Mouse (Mus musculus): ENCODE measurements around the gene Rasl12. TPM values are rescaled to one million over a fixed set of nuclear protein-coding genes. Genes with fewer than 3 reads are reported as not detected.

The Rasl12 gene
- polyA plus RNA-seq, 1 experiment: 1.0 TPM

DNA sequence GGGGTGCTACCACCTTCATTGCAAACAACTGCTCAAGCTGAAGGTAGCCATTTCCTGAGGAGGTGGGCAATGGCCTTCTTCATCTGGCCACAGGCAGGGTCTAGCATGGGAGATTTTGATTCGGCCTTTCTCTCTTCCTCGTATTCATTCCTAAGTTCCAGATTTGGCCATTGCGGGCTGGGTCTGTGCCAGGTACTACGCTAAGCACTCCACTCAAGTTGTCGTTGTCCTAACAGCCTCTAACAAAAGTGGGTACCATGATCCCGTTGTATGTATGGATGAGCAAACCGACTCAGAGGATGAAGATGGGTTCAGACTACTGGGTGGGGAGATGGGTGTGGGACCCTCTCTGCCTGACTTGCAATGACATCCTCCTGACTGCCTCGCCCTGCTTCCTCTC, 12.1 kb downstream of the Rasl12 start:
- Histone ChIP-seq H3K27ac (ENCODE audit: insufficient read depth, low read length) (no peak overlapping the region), H3K4me1 (ENCODE audit: control insufficient read depth, insufficient read depth, low read length) (no peaks in the 10 kb centered on the region; the same call in 1 of the 2 replicates), H3K4me3 (ENCODE audit: insufficient read depth, low read length) (no peak overlapping the region)
- TF ChIP-seq CTCF (IDR thresholded peaks at IDR 0.05; ENCODE audit: borderline replicate concordance, insufficient read depth, low read length) (no peak), POLR2A (IDR thresholded peaks at IDR 0.05; ENCODE audit: low read depth, low read length) (no peak)

DNA sequence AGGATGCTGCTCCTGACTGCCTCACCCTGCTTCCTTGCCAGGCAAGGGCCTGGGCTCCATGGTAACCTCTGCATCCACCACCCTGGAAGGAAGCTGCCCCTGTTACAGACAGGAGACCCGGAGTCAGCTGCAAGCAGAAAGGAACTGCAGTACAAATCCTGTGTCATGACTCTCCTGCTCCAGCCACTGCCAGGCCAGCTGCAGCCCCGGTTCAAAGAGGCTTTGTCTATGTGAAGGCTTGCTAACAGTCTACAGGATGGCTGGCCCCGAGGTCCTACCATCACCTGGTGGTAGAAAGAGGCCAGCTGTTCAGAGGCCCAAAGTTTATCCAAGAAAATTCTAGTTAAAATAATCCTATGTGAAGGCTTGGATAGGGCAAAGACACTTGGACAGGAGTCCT, 13.0 kb downstream of the Rasl12 start:
- Histone ChIP-seq H3K27ac (ENCODE audit: insufficient read depth, low read length) (no peak overlapping the region), H3K4me3 (ENCODE audit: insufficient read depth, low read length) (no peak overlapping the region), H3K4me1 (ENCODE audit: control insufficient read depth, insufficient read depth, low read length) (no peaks in the 10 kb centered on the region; the same call in 1 of the 2 replicates)
- no peak for TF ChIP-seq CTCF (IDR thresholded peaks at IDR 0.05; ENCODE audit: borderline replicate concordance, insufficient read depth, low read length)
- TF ChIP-seq POLR2A (IDR thresholded peaks at IDR 0.05; ENCODE audit: low read depth, low read length): no peak

DNA sequence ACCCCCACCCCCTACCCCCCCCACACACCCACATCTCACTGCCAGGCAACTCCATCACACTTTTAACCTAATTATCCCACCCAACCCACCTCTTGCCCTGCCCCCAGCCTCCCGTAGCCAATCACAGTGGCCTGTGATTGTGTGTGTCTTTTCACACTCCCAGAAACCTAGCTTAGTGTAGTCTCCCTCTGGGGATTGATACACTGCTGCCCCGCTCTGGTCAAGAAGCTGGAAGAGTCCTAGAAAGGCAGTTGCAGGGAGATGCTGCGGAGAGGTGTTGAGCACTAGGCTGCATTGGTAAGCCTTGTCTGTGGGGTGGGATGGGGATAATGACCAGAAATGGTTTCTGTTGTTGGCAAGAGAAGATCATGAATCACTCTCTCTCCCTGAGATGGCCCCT, 19.4 kb downstream of the Rasl12 start:
- TF ChIP-seq POLR2A (IDR thresholded peaks at IDR 0.05; ENCODE audit: low read depth, low read length) (no peak), CTCF (IDR thresholded peaks at IDR 0.05; ENCODE audit: borderline replicate concordance, insufficient read depth, low read length) (no peak)
- H3K27ac ChIP-seq (ENCODE audit: insufficient read depth, low read length): no peak overlapping the region
- H3K4me1 ChIP-seq (ENCODE audit: control insufficient read depth, insufficient read depth, low read length): no peaks in the 10 kb centered on the region
- H3K4me3 ChIP-seq (ENCODE audit: insufficient read depth, low read length): no peak overlapping the region

DNA sequence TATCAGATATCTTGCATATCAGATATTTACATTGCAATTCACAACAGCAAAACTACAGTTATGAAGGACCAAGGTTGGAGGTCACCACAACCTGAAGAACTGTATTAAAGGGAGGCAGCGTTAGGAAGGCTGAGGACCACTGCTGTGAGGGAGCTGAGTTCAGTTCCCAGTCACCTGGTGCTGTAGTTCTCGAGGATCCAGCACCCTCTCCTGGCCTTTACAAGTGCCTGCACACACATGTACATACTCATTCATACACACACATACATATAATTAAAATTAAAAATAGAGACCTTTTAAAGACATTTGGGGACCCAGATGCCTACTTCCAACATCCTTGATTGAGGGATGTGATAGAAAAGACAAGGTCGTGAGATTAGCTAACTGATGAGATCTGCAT, 21.3 kb downstream of the Rasl12 start:
- H3K27ac ChIP-seq (ENCODE audit: insufficient read depth, low read length): no peak overlapping the region
- H3K4me3 ChIP-seq (ENCODE audit: insufficient read depth, low read length): no peak overlapping the region
- H3K4me1 ChIP-seq (ENCODE audit: control insufficient read depth, insufficient read depth, low read length): no peaks in the 10 kb centered on the region
- TF ChIP-seq CTCF (IDR thresholded peaks at IDR 0.05; ENCODE audit: borderline replicate concordance, insufficient read depth, low read length): no peak
- no peak for TF ChIP-seq POLR2A (IDR thresholded peaks at IDR 0.05; ENCODE audit: low read depth, low read length)

DNA sequence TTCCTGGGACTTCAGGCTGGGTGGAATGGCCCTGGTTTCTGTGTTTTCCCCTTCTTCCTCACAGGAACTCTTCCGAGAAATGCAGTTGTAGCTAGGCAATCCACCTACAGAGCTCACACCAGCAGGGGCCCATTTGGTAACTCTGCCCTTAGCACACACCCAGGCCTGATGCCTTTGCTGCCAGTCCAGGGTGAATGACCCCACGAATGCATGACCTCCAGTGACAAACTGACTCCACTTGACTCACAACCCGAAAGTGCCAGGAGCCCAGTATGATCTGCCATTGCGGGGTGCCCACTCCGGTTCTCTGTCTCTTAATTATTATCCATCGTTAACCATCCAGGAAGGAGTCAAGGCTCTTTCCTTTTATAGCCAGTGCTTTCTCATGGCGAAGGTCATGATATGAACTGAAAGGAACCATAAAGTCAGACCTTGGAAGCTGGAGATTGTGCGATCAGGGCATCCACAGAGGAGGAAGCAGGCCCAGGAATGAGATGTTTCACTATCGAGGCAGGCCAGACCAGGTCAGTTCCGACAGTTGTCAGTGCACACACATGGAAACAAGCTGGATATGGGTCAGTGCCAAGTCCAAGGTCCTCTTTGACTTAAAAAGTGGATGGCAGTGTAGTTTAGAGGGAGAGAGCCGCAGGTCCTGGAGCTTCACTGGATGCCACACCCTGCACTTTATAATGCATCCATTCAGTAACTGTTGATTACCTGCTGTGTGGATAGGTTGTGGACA, 24.6 kb downstream of the Rasl12 start, which contains the start of gene Slc51b:
Gene Slc51b (minus strand): TSS at position 196 of the 742 bp plus-strand sequence.
- no peak for TF ChIP-seq CTCF (IDR thresholded peaks at IDR 0.05; ENCODE audit: borderline replicate concordance, insufficient read depth, low read length)
- TF ChIP-seq POLR2A (IDR thresholded peaks at IDR 0.05; ENCODE audit: low read depth, low read length): no peak

DNA sequence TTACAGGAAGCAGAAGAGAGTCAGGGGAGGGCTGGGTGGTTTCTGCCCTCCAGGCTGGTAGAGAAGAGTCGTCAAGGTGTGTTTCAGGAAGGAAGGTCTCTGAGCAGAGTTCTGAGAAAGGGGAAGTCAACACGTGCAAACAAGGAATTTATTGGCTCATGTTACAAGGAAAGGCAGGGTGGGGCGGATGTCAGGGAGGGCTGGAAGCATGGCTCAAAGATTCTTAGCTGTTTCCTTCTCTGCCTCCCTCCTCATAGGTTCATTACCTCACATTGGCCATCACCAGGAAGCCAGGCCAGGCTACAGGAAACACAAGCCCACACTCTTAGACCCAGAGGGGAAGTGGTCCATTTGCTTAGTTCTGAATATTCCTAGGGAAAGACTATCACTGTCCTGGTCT, 26.1 kb downstream of the Rasl12 start:
- no peak overlapping the region for H3K4me3 ChIP-seq (ENCODE audit: insufficient read depth, low read length)
- no peaks in the 10 kb centered on the region for H3K4me1 ChIP-seq (ENCODE audit: control insufficient read depth, insufficient read depth, low read length)
- no peak overlapping the region for H3K27ac ChIP-seq (ENCODE audit: insufficient read depth, low read length)
- TF ChIP-seq POLR2A (IDR thresholded peaks at IDR 0.05; ENCODE audit: low read depth, low read length) (no peak), CTCF (IDR thresholded peaks at IDR 0.05; ENCODE audit: borderline replicate concordance, insufficient read depth, low read length) (no peak)

More for the DNA sequence above, 24.6 kb downstream of the Rasl12 start, which contains the start of gene Slc51b:
- no peak within 1 kb of the TSS for H3K4me3 ChIP-seq (ENCODE audit: insufficient read depth, low read length)
- no peaks in the 10 kb centered on the region for H3K4me1 ChIP-seq (ENCODE audit: control insufficient read depth, insufficient read depth, low read length)
- no peak within 1 kb of the TSS for H3K27ac ChIP-seq (ENCODE audit: insufficient read depth, low read length)

DNA sequence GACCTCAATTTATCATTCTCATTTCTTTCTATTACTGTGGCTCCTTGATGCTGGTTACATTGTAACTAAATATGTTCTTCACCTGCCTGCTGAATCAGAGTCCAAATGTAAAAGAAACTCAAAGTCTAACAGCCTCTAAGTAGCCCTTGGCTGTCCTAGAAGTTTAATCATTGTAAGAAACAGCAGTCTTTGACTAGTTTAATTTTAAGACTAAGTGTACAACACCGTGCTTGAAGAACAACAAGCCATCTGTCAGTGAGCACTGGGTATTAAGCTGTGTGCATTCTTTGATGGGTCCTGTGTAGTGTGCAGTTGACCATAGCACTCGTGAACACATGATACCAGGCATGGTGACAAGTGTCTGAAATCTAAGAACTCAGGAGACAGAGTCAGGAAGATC, 29.2 kb downstream of the Rasl12 start:
- Histone ChIP-seq H3K27ac (ENCODE audit: insufficient read depth, low read length) (no peak overlapping the region), H3K4me1 (ENCODE audit: control insufficient read depth, insufficient read depth, low read length) (no peaks in the 10 kb centered on the region), H3K4me3 (ENCODE audit: insufficient read depth, low read length) (no peak overlapping the region)
- no peak for TF ChIP-seq CTCF (IDR thresholded peaks at IDR 0.05; ENCODE audit: borderline replicate concordance, insufficient read depth, low read length)
- no peak for TF ChIP-seq POLR2A (IDR thresholded peaks at IDR 0.05; ENCODE audit: low read depth, low read length)

DNA sequence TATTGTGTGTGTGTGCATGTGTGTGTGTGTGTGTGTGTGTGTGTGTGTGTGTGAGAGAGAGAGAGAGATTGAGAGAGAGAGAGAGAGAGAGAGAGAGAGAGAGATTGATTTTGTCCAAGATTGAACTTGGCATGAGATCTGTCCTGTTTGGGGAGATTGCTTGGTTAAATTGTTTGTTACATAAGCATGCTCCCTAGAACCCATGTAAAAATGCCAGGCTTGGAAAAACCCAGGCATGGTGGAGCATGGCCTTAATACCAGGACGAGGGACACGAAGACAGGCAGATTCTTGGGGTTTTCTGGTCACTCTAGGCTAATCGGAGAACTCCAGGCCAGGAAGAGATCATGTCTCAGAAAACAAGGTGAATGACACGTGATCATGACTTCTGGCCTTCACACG, 29.7 kb downstream of the Rasl12 start:
- TF ChIP-seq POLR2A (IDR thresholded peaks at IDR 0.05; ENCODE audit: low read depth, low read length) (no peak), CTCF (IDR thresholded peaks at IDR 0.05; ENCODE audit: borderline replicate concordance, insufficient read depth, low read length) (no peak)
- no peak overlapping the region for H3K27ac ChIP-seq (ENCODE audit: insufficient read depth, low read length)
- H3K4me3 ChIP-seq (ENCODE audit: insufficient read depth, low read length): no peak overlapping the region
- H3K4me1 ChIP-seq (ENCODE audit: control insufficient read depth, insufficient read depth, low read length): no peaks in the 10 kb centered on the region

DNA sequence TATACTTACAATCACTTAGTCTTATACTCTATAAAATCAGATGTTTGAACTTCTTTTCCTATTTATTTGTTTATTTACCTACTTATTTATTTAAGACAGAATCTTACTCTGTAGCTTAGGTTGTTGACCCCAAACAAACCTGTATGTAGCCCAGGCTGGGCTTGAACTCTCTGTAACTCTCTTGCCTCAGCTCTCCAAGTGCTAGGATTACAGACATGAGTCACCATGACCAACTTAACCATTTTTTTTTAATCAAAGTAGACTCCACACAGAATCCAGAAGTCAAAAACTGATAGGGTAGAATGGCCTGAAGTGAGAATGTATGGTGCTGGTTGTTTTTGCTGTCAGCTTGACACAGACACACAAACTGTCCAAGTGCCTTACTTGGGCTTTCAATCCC, 32.1 kb downstream of the Rasl12 start:
- no peak overlapping the region for H3K27ac ChIP-seq (ENCODE audit: insufficient read depth, low read length)
- TF ChIP-seq POLR2A (IDR thresholded peaks at IDR 0.05; ENCODE audit: low read depth, low read length) (no peak), CTCF (IDR thresholded peaks at IDR 0.05; ENCODE audit: borderline replicate concordance, insufficient read depth, low read length) (no peak)

DNA sequence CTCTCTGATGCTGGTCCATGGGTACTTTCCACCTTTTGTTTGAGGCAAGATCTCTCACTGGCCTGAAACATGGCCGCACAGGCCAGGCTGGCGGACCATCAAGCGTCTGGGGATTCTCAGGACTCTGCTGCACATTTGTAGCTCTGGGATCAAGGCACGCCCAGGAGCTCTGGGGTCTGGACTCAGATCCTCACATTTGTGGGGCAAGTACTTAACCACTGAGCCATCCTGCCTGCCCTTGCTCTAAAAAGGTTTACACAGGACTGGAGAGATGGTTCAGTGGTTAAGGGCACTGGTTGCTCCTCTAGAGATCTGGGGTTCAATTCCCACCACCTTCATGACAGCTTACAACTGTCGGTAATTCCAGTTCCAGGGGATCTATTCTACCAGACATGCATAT, 32.6 kb downstream of the Rasl12 start:
- Histone ChIP-seq H3K27ac (ENCODE audit: insufficient read depth, low read length) (no peak overlapping the region), H3K4me3 (ENCODE audit: insufficient read depth, low read length) (no peak overlapping the region), H3K4me1 (ENCODE audit: control insufficient read depth, insufficient read depth, low read length) (no peaks in the 10 kb centered on the region)
- TF ChIP-seq POLR2A (IDR thresholded peaks at IDR 0.05; ENCODE audit: low read depth, low read length) (no peak), CTCF (IDR thresholded peaks at IDR 0.05; ENCODE audit: borderline replicate concordance, insufficient read depth, low read length) (no peak)

More for the DNA sequence above, 32.1 kb downstream of the Rasl12 start:
- no peaks in the 10 kb centered on the region for H3K4me1 ChIP-seq (ENCODE audit: control insufficient read depth, insufficient read depth, low read length)
- no peak overlapping the region for H3K4me3 ChIP-seq (ENCODE audit: insufficient read depth, low read length)

All from embryonic fibroblast, embryonic 13.5 days (primary cell).